Mouse (Mus musculus) kidney, adult 9 months (tissue): Measurements from ENCODE around the gene Gabarapl2.

Experiments
- DNase-seq: peaks from one replicate; pipeline ENCODE4 v3.0.0; 2022

Gabarapl2 gene

GRCm38 (mm10) chr8:111974138-111974537 is 33.6 kb downstream of the Gabarapl2 start:
- no peak for DNase-seq

- DNase-seq, result no peak
Measured at GRCm38 (mm10) chr8:111975706-111976105, 35.2 kb downstream of the Gabarapl2 start.

- no peak for DNase-seq
Measured at GRCm38 (mm10) chr8:111976326-111976725, 35.8 kb downstream of the Gabarapl2 start.

DNA sequence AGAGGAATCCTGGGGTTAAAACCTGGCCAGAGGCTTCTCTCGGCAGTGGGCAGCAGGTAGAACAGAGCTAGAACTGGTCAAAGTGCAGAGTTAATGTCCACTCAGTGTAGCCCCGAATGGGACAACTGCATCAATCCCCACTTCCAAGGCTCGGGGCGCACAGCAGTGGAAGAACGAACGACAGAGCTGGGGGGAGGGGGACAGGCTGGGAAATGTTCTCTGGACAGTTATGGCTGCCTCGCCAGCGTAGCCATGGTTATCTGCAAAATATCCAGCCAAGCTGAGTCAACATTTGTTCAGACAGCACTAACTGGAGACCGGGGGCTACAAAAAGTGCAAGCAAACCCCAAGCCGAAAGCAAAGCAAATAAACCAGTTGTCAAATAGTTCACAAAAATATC is 37.6 kb downstream of the Gabarapl2 start:
- DNase-seq, result no peak

GRCm38 (mm10) chr8:111982116-111982515 is 41.6 kb downstream of the Gabarapl2 start:
- no peak for DNase-seq

GRCm38 (mm10) chr8:111984511-111984910 is 44.0 kb downstream of the Gabarapl2 start:
- DNase-seq, result no peak

- peak; percentile 82 for DNase-seq
Measured at GRCm38 (mm10) chr8:111989911-111990310, 49.4 kb downstream of the Gabarapl2 start.

GRCm38 (mm10) chr8:111991278-111991677 is 50.8 kb downstream of the Gabarapl2 start:
- DNase-seq, result no peak

DNA sequence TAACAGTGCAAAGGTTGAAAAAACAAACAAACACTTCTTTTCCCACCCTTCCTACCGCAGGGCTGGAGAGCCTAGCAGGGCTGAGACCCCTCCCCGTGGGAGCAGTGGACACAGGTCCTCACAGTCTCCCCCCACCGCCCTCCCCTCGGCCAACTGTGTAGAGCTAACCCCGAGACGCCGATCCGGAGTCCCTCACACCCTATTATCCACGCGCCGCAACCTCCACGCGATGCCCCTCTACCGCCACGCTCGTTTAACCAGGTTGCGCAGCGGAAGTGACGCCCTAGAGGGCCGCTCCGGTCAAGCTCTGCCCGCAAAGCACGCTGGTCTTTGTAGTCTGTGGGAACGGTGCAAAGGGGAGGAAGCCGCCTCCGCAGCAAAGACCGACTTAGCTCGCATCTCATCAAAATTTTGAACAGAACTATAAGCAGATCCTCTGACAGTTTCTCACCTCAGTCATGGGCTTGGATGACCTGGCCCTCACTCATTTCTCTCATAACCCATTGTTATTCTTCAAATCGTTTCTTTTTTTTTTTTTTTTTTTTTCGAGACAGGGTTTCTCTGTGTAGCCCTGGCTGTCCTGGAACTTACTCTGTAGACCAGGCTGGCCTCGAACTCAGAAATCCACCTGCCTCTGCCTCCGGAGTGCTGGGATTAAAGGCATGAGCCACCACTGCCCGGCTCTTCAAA is 51.7 kb downstream of the Gabarapl2 start, which contains the start of gene Adat1:
TSS of gene Adat1 (minus strand) at position 290 of the 690 bp plus-strand sequence.
- DNase-seq, result peak; percentile 86

DNA sequence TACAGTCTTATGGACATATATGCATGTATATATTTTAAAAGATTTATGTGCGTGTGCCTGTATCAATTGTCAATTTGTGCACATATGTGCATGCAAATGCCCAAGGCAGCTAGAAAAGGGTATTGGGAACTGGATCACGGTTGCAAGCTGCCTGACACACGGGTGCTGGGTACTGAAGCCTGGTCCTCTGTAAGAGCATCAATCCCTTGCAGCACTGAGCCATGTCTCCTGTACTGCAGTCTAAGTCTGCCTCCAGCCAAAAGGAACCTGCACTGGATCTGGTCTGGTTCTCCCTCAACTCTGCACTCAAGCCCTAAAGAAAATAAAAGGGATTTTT is 52.2 kb downstream of the Gabarapl2 start:
- no peak for DNase-seq
